Mouse (Mus musculus): ENCODE results near the gene Socs7.

The Socs7 gene

DNA sequence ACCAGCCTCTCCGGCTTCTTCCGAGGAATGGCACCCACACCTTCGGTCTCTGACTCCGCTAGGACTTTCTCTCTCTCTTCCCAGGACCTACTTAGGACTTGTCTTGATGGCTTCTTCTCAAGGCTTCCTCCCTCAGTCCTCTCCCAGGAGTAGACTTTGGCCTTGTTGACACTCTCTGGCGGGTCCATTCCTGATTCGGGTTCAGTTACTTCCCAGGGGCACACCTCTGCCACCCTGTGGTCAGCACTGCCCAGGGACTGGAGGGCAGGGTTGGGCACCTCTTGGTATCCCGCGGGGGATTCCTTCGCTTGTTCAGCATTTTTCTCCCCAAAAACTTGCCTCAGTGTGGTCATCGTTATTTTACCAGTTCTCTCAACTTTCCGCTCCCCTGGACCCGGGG is 25.0 kb upstream of the Socs7 start:
- TF ChIP-seq GATA4 (IDR thresholded peaks at IDR 0.05; ENCODE audit: insufficient replicate concordance, low read length): no peak

DNA sequence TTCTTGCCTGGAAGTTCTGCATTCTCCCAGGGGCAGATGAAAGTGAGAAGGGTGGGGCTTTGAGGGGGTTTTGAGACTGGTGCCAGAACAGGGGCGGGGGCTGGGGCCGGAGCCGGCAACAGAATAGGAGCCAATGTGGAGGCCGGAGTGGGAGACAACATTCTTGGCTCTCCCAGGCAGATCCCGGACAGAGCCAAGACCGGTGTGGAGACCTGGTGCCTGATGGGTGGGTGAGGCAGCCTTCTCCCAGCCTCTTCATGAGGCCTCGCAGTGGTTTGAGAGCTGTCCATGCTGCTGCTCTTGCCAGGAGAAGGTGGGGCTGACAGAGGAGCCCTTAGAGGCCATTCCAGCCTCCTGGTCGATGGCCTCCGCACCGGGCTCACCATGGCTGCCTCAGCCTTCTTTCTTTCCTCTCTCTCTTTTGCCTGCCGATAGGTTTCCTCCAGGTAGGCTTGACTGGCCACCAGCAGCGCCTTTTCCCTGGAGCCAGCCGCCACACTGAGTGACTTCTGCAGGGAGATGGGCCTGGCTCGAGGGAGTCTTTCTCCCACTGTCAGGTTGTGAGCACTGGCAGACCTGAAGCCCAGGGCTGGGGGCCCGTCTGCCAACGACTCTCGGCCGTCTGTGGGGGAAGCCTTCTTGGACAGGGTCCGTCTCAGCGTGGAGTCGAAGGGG is 23.9 kb upstream of the Socs7 start:
- no peak for TF ChIP-seq GATA4 (IDR thresholded peaks at IDR 0.05; ENCODE audit: insufficient replicate concordance, low read length)

DNA sequence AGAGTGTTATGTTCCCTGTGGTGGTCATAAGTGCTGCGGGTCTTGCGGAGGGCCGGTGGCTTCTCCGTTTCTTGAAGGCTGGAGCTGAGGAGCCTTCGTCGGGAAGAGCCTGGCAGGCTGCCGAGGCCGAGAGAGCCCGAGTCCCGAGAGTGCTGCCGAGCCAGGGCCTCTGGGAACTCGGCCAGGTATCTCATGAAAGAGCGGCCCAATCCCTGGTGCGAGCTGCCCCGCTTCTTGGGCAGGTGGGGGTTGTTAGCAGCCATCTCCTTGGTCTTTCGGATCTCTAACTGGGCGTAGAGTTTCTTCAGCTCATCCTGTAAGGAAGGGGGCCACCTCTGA is 23.4 kb upstream of the Socs7 start:
- TF ChIP-seq GATA4 (IDR thresholded peaks at IDR 0.05; ENCODE audit: insufficient replicate concordance, low read length): no peak

DNA sequence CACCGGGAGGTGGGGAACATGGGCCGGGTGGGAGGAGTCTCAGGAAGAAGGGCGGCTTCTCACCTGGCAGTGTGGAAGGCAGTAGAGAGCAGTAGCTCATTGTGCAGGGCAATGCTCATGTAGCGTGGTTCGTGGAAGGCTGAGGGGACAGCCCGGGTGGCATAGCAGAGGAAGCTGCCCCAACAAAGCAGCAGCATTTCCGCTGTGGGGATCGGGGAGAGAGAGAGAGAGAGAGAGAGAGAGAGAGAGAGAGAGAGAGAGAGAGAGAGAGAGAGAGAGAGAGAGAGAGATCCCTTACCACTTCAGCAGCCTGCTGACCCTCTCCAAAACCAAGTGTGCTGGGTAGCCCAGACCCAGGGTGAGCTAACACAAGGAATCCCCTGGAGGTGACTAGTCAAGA is 19.2 kb upstream of the Socs7 start:
- TF ChIP-seq GATA4 (IDR thresholded peaks at IDR 0.05; ENCODE audit: insufficient replicate concordance, low read length): no peak

DNA sequence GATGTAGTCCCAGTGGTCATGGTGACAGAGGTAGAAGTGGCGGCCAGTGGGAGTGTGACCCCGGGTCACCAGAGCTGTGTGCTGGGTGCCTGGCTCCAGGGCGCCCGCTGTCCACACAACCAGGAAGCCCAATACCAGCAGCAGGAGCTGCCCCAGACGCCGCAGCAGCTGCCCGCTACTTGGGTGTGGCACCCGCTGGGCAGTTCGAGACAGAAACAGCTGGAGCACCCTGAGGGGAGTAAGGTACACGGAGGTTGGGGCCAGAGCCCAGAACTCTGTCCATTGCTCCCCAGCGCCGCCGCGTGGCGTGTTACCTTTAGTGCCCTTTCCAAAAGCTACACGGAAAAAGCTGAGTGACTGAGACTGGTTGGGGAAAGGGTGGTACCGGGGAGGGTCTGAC is 18.7 kb upstream of the Socs7 start:
- no peak for TF ChIP-seq GATA4 (IDR thresholded peaks at IDR 0.05; ENCODE audit: insufficient replicate concordance, low read length)

DNA sequence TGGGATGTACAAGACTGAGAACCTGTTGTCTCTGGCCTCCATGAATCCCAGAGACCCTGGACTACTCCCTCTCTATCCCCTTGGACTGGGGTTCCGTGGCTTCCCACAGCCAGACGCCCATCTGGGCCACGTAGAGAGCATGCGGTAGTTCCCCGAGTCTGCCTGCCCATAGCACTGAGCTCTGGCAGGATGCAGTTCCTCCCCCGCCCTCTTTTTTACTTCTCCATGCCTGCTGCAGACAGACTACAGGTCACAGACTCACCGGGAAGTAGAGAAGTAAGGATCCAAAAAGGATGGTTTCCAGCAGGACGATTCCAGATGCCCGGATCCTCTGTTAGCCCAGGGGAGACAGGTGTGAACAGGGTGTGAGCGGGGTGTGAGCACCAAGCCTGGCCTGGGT is 16.9 kb upstream of the Socs7 start:
- no peak for TF ChIP-seq GATA4 (IDR thresholded peaks at IDR 0.05; ENCODE audit: insufficient replicate concordance, low read length)

DNA sequence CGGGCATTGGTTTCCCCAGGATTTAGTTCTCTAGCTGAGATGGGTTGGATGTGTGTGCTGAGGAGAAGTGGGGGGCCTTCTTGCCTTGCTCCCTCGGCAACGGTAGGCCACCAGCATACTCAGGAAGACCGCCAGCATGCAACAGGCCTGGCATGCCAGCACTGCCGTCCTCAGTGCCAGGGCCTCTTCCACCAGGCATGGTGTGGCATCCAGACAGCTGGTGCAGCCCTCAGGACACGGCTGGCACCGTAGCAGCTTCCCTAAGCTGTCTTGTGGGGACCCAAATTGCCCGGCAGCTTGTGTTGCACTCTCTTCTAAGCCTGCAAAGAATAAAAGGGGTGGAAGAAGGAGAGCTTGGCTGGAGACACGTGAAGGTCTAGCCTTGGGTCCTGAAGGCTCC is 16.0 kb upstream of the Socs7 start:
- TF ChIP-seq GATA4 (IDR thresholded peaks at IDR 0.05; ENCODE audit: insufficient replicate concordance, low read length): no peak

DNA sequence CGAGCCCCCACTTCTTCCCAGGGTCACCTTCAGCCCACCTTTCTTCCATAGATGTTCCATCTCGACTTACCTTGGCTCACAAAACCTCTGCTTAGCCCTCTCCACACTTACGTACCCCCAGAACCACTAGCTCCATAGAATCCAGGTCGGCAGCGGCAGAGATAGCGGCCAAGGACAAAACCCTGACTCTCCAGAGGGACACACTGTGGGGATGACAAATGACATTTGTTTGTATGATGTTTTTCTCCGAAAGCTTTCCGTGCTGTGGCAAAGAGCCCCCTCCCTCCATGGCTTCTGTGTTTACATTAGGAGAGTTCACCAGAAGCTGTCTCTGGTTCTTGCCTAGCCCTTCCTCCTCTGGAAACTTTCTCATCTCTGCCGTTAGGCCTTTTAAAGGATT is 15.1 kb upstream of the Socs7 start:
- TF ChIP-seq GATA4 (IDR thresholded peaks at IDR 0.05; ENCODE audit: insufficient replicate concordance, low read length): no peak

DNA sequence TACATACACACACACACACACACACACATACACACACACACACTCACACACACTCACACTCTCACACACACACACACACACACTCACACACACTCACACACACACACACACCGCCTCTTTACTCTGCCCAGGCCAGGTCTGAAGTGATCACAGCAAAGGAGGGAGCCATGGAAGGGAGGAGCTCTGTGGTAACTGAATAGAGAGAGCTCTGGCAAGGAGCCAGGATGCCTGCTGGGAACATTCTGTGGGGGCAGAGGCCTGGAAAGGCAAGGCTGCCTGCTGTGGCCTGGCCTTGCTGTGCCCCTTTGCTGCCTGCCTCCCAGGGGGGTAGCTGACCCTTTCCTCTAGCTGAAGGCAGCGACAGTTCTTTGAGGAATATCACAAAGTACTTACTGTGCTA is 12.3 kb upstream of the Socs7 start:
- TF ChIP-seq GATA4 (IDR thresholded peaks at IDR 0.05; ENCODE audit: insufficient replicate concordance, low read length): no peak

DNA sequence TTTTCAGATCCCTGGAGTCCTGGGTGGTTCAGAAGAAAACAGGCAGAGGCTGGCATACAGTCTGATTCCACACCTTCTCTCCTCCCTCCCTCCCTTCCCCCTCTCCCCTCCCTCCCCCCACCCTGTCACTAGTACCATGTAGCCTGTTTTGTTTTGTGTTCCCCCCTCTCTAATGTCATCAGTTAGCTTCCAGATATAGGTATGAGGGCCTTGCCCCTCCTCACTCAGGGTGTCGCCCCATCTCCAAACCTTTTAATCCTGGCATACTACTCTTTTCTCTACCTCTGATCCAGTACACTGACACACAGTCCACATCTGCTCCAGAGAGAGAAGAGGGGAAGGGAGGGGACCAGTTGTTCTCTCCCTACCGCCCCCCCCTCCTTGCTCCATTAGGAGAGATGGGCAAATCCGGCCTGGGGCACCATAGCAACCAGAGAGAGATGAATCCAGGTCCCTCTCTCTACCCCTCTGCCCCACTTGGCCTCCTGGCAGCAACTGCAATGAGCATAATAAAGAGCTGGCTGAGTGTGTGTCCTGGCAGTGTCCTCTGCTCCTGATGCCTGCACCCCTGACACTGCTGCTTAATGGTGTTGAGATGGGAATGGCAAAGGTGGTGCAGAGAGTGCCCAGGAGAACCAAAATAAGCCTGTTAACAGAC is 10.2 kb upstream of the Socs7 start, which contains the start of gene Gpr179:
TSS of gene Gpr179 (minus strand) at position 51 of the 658 bp plus-strand sequence.
- TF ChIP-seq GATA4 (IDR thresholded peaks at IDR 0.05; ENCODE audit: insufficient replicate concordance, low read length): no peak

DNA sequence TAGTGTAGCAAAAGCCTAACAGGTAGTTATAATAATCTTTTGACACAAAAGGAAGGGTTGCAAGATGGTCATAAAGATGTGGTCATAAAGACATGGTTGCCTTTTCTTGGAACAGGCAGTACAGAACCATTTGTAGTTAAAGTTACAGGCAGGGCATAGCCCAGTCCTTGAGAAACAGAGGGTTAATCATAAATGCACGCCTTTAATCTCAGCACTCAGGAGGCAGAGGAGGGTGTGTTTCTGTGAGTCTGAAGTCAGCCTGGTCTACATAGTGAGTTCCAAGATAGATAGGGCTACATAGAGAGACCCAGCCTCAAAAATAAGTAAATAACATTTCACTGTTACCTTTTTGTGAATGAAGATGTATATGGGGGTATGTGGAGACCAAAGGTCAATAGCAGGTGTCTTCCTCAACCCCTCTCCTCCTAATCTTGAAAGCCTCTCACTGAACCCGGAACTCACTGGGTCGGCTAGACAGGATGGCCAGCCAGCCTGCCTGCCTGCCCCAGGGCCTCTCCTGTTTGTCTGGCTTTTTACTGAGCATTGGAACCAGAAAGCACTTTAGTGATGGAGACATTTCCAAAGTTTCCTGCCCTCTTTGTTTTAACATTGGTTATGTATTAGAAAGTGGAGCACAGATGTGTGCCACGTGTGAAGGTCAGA is 9.3 kb upstream of the Socs7 start:
- TF ChIP-seq GATA4 (IDR thresholded peaks at IDR 0.05; ENCODE audit: insufficient replicate concordance, low read length): no peak

DNA sequence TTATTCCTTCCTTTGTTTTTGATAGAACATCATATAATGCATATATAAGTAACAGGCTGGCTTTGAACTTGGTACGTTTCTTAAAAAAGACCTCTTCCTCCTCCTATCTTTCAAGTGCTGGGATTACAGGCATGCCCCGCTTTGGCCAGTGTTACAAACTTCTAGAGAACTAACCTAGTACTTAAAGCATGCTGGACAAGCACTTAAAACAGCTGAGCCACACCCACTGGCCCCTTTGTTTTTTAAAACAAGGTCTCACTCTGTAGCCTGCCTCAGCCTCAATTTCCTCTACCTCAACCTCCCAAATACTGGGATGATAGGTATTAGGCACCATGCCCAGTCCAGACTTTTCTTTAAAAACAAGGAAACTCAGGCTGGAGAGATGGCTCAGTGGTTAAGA is 7.7 kb upstream of the Socs7 start:
- no peak for TF ChIP-seq GATA4 (IDR thresholded peaks at IDR 0.05; ENCODE audit: insufficient replicate concordance, low read length)

DNA sequence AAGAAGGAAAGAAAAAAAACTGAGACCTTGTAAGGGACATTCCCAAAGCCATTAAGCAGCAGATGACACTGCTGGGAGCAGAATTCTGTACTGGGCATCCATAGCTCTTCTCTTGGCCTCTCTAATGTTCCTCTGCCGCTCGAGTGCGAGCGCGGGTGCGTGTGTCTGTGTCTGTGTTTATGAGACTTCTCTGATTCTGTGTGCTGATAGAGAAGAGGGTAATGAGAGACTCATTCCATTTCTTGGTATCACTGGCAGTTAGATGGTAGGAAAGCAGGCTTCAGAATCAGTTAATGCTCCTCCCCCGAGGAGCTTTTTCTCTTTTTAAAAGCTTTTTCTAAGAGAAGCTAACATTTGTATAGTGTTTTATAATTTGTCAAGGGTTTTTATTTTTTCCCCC is 7.1 kb upstream of the Socs7 start:
- TF ChIP-seq GATA4 (IDR thresholded peaks at IDR 0.05; ENCODE audit: insufficient replicate concordance, low read length): no peak

DNA sequence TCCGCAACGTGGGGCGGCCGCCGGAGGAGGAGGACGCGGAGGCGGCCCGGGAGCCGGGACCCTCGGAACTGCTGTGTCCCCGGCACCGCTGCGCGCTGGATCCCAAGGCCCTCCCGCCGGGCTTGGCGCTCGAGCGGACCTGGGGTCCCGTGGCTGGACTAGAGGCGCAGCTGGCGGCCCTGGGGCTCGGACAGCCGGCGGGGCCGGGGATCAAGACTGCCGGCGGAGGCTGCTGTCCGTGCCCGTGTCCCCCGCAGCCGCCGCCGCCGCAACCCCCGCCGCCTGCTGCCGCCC is 245 bp downstream of the Socs7 start:
- TF ChIP-seq GATA4 (IDR thresholded peaks at IDR 0.05; ENCODE audit: insufficient replicate concordance, low read length): no peak

DNA sequence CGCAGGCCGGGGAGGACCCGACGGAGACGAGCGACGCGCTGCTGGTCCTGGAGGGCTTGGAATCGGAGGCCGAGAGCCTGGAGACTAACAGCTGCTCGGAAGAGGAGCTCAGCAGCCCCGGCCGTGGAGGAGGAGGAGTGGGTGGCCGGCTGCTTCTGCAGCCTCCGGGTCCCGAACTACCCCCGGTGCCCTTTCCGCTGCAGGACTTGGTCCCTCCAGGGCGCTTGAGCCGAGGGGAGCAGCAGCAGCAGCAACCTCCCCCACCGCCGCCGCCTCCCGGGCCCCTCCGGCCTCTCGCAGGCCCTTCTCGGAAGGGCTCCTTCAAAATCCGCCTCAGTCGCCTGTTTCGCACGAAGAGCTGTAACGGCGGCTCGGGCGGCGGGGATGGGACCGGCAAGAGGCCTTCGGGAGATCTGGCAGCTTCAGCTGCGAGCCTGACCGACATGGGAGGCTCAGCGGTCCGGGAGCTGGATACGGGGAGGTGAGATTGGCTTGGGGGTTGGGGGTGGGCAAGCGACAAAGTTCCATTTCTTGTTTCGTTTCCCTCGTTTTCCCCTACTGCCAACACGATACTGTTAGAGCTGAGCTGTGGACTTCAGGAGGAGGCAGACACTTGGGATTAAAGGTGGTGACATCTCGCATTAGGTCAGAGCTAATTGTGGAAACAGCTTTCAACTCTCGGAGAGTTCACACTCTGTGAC is 742 bp downstream of the Socs7 start:
- TF ChIP-seq GATA4 (IDR thresholded peaks at IDR 0.05; ENCODE audit: insufficient replicate concordance, low read length): no peak

DNA sequence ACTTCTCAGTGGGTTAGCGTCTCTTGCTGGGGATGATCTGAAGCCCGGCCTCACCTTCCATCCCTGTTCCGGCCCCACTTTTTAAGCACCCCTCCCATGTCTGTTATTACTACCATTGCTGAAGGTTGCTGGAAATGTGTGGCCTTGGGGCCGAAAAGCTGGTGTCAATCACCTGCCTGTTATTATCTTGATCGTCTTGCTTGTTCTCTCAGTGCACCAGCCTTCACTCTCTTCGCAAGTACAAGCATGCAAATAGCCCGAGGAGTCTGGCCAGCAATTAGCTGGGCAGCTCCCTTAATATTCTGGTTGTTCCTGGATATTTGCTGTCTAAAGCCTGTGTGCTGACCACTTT is 1.3 kb downstream of the Socs7 start:
- no peak for TF ChIP-seq GATA4 (IDR thresholded peaks at IDR 0.05; ENCODE audit: insufficient replicate concordance, low read length)
